Mouse (Mus musculus) MEL (cell line): Measurements from ENCODE around the gene Tesk1.

Source experiments
- CTCF ChIP-seq, 3 experiments: IDR thresholded peaks in 2 of 3; conservative IDR thresholded peaks in 1 of 3; 2 replicates each; pipeline ENCODE4 v1.5.1; 2011 to 2012; ENCODE audit warnings: low read length in 3 of 3, low read depth in 2 of 3, mild to moderate bottlenecking in 2 of 3, improper control_type of control experiment in 1 of 3, inconsistent platforms in 1 of 3, mixed read lengths in 1 of 3, moderate library complexity in 1 of 3; ENCODE audit not compliant: control insufficient read depth in 1 of 3, insufficient read depth in 1 of 3, poor library complexity in 1 of 3, severe bottlenecking in 1 of 3
- POLR2A ChIP-seq, 2 experiments: IDR thresholded peaks; 2 replicates each; pipeline ENCODE4 v1.6.1; 2011 to 2012; ENCODE audit warnings: low read length in 2 of 2, mild to moderate bottlenecking in 2 of 2, control low read depth in 1 of 2, improper control_type of control experiment in 1 of 2, low read depth in 1 of 2, moderate library complexity in 1 of 2; ENCODE audit not compliant: control insufficient read depth in 1 of 2, insufficient read depth in 1 of 2, poor library complexity in 1 of 2
- SIN3A ChIP-seq: IDR thresholded peaks from 2 replicates; pipeline ENCODE4 v1.6.1; 2012; ENCODE audit warnings: low read length, improper control_type of control experiment, inconsistent platforms
- USF2 ChIP-seq, 2 experiments: IDR thresholded peaks; 2 replicates each; pipeline ENCODE4 v1.6.1; 2011 to 2012; ENCODE audit warnings: improper control_type of control experiment in 2 of 2, low read length in 2 of 2, borderline replicate concordance in 1 of 2, inconsistent platforms in 1 of 2, low read depth in 1 of 2, mild to moderate bottlenecking in 1 of 2; ENCODE audit not compliant: insufficient read depth in 1 of 2
- ZMIZ1 ChIP-seq: IDR thresholded peaks from 2 replicates; pipeline ENCODE4 v1.6.1; 2012; ENCODE audit warnings: low read depth, mild to moderate bottlenecking, inconsistent platforms, low read length, improper control_type of control experiment, moderate library complexity

- TF ChIP-seq ZMIZ1 (no peak), CTCF (IDR thresholded peaks at IDR 0.05 in 2 of 3, conservative IDR thresholded peaks at IDR 0.05 in 1 of 3; ENCODE audit: control insufficient read depth in 1 of 3, insufficient read depth in 1 of 3, low read depth in 2 of 3, low read length in 3 of 3, poor library complexity in 1 of 3, severe bottlenecking in 1 of 3) (no peak), POLR2A (IDR thresholded peaks at IDR 0.05; ENCODE audit: control insufficient read depth in 1 of 2, insufficient read depth in 1 of 2, low read depth in 1 of 2, low read length in 2 of 2, poor library complexity in 1 of 2) (no peak), SIN3A (no peak), USF2 (IDR thresholded peaks at IDR 0.05; ENCODE audit: borderline replicate concordance in 1 of 2, insufficient read depth in 1 of 2, low read depth in 1 of 2, low read length in 2 of 2) (no peak)
These were observed 22.6 kb upstream of the Tesk1 start for GRCm38 (mm10) chr4:43418973-43419656.
